In the genomic region with DNA sequence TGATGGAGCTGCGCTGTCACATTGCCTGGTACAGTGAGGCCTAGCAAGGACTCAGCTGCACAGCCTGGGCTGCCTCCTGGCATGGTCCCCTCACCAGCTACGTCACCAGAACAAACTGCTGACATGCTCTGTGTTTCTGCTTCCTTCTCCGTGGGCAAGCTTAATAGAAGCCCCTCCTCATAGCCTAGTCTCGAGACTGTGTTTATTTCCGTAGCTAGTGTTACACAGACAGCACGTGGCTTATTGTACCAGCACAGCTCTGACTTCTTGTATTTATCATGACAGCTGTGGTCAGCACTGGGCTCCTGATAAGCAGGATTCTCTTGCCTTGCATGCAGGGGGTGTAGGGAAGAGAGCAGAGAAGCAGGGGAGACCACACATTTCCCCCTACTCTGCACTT, we compare ENCODE assay signal across 20 mouse cellular contexts. TPM values are rescaled to one million over a fixed set of nuclear protein-coding genes. Genes with fewer than 3 reads are reported as not detected.
DNase-seq lines count a peak whose midpoint lies in the region; ATAC-seq lines count a peak whose summit lies in the region.
"Had no signal": no experiment of that assay in that cellular context is flagged by ENCODE, and none has a peak within 500 bp of the region (broad histone marks: within the 10 kb centered on the region; RNA-seq: fewer than 3 reads in every experiment).

No protein-coding gene starts in this region.

- no peak overlapping the region for H3K4me2 ChIP-seq in liver, embryonic 13.5 days
- H3K4me2 ChIP-seq in hindbrain, embryonic 13.5 days: no peak overlapping the region
- H3K4me2 ChIP-seq: embryonic facial prominence, embryonic 13.5 days; forebrain, embryonic 12.5 days; lung, embryonic 15.5 days had no signal

- no peaks in the 10 kb centered on the region for H3K36me3 ChIP-seq in liver, embryonic 13.5 days
- H3K36me3 ChIP-seq in megakaryocyte, embryonic 14.5 days (replicated peaks; ENCODE audit: low read length): no peaks in the 10 kb centered on the region
- peaks cover 5% of the 10 kb centered on the region; the same call in 1 of the 2 replicates for H3K36me3 ChIP-seq in hindbrain, embryonic 13.5 days
- H3K36me3 ChIP-seq: embryonic facial prominence, embryonic 13.5 days; forebrain, embryonic 12.5 days; lung, embryonic 15.5 days had no signal

- no peaks in the 10 kb centered on the region for H3K9me3 ChIP-seq in liver, embryonic 13.5 days (replicated peaks)
- H3K9me3 ChIP-seq in megakaryocyte, embryonic 14.5 days: no peaks in the 10 kb centered on the region
- H3K9me3 ChIP-seq in hindbrain, embryonic 13.5 days: no peaks in the 10 kb centered on the region
- H3K9me3 ChIP-seq: embryonic facial prominence, embryonic 13.5 days; forebrain, embryonic 12.5 days; lung, embryonic 15.5 days had no signal

- no peak overlapping the region for H3K9ac ChIP-seq in liver, embryonic 13.5 days
- H3K9ac ChIP-seq in hindbrain, embryonic 13.5 days: no peak overlapping the region
- H3K9ac ChIP-seq: embryonic facial prominence, embryonic 13.5 days; forebrain, embryonic 12.5 days; lung, embryonic 15.5 days had no signal

- peak overlapping the region; percentile 9; the same call in 1 of the 2 replicates for H3K27ac ChIP-seq in liver, embryonic 13.5 days
- H3K27ac ChIP-seq in hindbrain, embryonic 13.5 days: no peak overlapping the region
- H3K27ac ChIP-seq: embryonic facial prominence, embryonic 13.5 days; forebrain, embryonic 12.5 days; lung, embryonic 15.5 days had no signal

- DNase-seq in layer of hippocampus, postnatal 10 days (ENCODE audit: low spot score in 2 of 2): peak; percentile 37 to 39
- DNase-seq in layer of hippocampus, adult 8-10 months (ENCODE audit: low spot score in 2 of 2): no peak
- DNase-seq in liver, embryonic 13.5 days: no peak
- DNase-seq in ovary, adult 18-20 months (ENCODE audit: low spot score): no peak
- DNase-seq in cerebellum, adult 9-10 months: no peak
- DNase-seq: adrenal gland, postnatal 10 days; cerebellum, postnatal 25 days; thymus, postnatal 14 days had no signal

- 19% methylated on average over 6 of the region's 6 CpGs for WGBS in liver, embryonic 13.5 days (ENCODE audit: insufficient replicate concordance)
- 72% methylated on average over 6 of the region's 6 CpGs for WGBS in hindbrain, embryonic 13.5 days

- peak; percentile 97 for ATAC-seq in common myeloid progenitor, adult 5-6 weeks (replicated peaks; ENCODE audit: low read depth, poor library complexity, severe bottlenecking)
- peak; percentile 76 for ATAC-seq in liver, embryonic 13.5 days (ENCODE audit: low read depth)
- no peak for ATAC-seq in hindbrain, embryonic 13.5 days (ENCODE audit: low FRiP score)
- ATAC-seq: CD4-positive, CD25-positive, alpha-beta regulatory T cell, adult 4 months; intestine, embryonic 16.5 days had no signal

- no peak overlapping the region for H3K4me3 ChIP-seq in liver, embryonic 13.5 days (replicated peaks)
- H3K4me3 ChIP-seq in megakaryocyte, embryonic 14.5 days (replicated peaks): peak overlapping the region; percentile 81
- H3K4me3 ChIP-seq in hindbrain, embryonic 13.5 days: no peak overlapping the region
- H3K4me3 ChIP-seq: embryonic facial prominence, embryonic 13.5 days; forebrain, embryonic 12.5 days; lung, embryonic 15.5 days had no signal

- H3K27me3 ChIP-seq in liver, embryonic 13.5 days: 0 out of 2 replicates have a peak, but pooled peaks cover 2% of the 10 kb centered on the region
- peaks cover 24% of the 10 kb centered on the region for H3K27me3 ChIP-seq in megakaryocyte, embryonic 14.5 days (replicated peaks)
- H3K27me3 ChIP-seq in hindbrain, embryonic 13.5 days: 0 out of 2 replicates have a peak, but pooled peaks cover 2% of the 10 kb centered on the region
- H3K27me3 ChIP-seq: forebrain, embryonic 12.5 days had no signal

- peaks cover 25% of the 10 kb centered on the region for H3K4me1 ChIP-seq in liver, embryonic 13.5 days (replicated peaks)
- H3K4me1 ChIP-seq in megakaryocyte, embryonic 14.5 days: peaks cover 27% of the 10 kb centered on the region
- no peaks in the 10 kb centered on the region for H3K4me1 ChIP-seq in hindbrain, embryonic 13.5 days (replicated peaks)
- H3K4me1 ChIP-seq: embryonic facial prominence, embryonic 13.5 days; forebrain, embryonic 12.5 days; lung, embryonic 15.5 days had no signal

RNA-seq across cellular contexts. Expression of a gene that starts 16.6 kb away (rescaled TPM):
- total RNA-seq in layer of hippocampus, postnatal 10 days (2021): not detected
- total RNA-seq in layer of hippocampus, adult 8-10 months (2022): not detected
- total RNA-seq in common myeloid progenitor, adult 5-6 weeks (2017): not detected in 2 replicates
- not detected in 2 replicates for polyA plus RNA-seq in liver, embryonic 13.5 days (2015; fragmentation: Nextera tagmentation; extraction: Ambion mirVana)
- not detected in 2 replicates for polyA plus RNA-seq in megakaryocyte, embryonic 14.5 days (2012; ENCODE audit: insufficient read depth, low replicate concordance)
- polyA plus RNA-seq in hindbrain, embryonic 13.5 days (2015; fragmentation: Nextera tagmentation; extraction: Ambion mirVana): 0.63 and 0.95 TPM in 2 replicates
- total RNA-seq: adrenal gland, postnatal 10 days; gastrocnemius, adult 18-20 months; heart, postnatal 36 days; monocyte, adult 5-6 weeks; neutrophil, adult 5-6 weeks had no signal
- polyA plus RNA-seq: CD4-positive, CD25-positive, alpha-beta regulatory T cell, adult 4 months; embryonic facial prominence, embryonic 13.5 days; intestine, embryonic 16.5 days; lung, embryonic 15.5 days had no signal

RNA-seq across cellular contexts. Expression of a gene that starts 52.3 kb away (rescaled TPM):
- total RNA-seq in layer of hippocampus, postnatal 10 days (2021): 10 to 100 TPM; 11.1 to 11.5 TPM
- 1 to 10 TPM; 5.1 to 6.2 (median 5.7) TPM for total RNA-seq in layer of hippocampus, adult 8-10 months (2022)
- total RNA-seq in common myeloid progenitor, adult 5-6 weeks (2017): not detected in 2 replicates
- 0.03 and 0.06 TPM in 2 replicates for polyA plus RNA-seq in liver, embryonic 13.5 days (2015; fragmentation: Nextera tagmentation; extraction: Ambion mirVana)
- not detected in 2 replicates for polyA plus RNA-seq in megakaryocyte, embryonic 14.5 days (2012; ENCODE audit: insufficient read depth, low replicate concordance)
- 5.1 and 5.4 TPM in 2 replicates for polyA plus RNA-seq in hindbrain, embryonic 13.5 days (2015; fragmentation: Nextera tagmentation; extraction: Ambion mirVana)
- total RNA-seq: monocyte, adult 5-6 weeks; neutrophil, adult 5-6 weeks had no signal

RNA-seq across cellular contexts. Expression of a gene that starts 54.9 kb away (rescaled TPM):
- 1 to 10 TPM; 1.7 TPM for total RNA-seq in layer of hippocampus, postnatal 10 days (2021)
- under 1 TPM; 0.69 to 0.92 (median 0.77) TPM for total RNA-seq in layer of hippocampus, adult 8-10 months (2022)
- not detected in 2 replicates for total RNA-seq in common myeloid progenitor, adult 5-6 weeks (2017)
- not detected in 2 replicates for polyA plus RNA-seq in liver, embryonic 13.5 days (2015; fragmentation: Nextera tagmentation; extraction: Ambion mirVana)
- polyA plus RNA-seq in megakaryocyte, embryonic 14.5 days (2012; ENCODE audit: insufficient read depth, low replicate concordance): not detected in 2 replicates
- 4.2 and 4.8 TPM in 2 replicates for polyA plus RNA-seq in hindbrain, embryonic 13.5 days (2015; fragmentation: Nextera tagmentation; extraction: Ambion mirVana)
- total RNA-seq: gastrocnemius, adult 18-20 months; heart, postnatal 36 days; monocyte, adult 5-6 weeks; neutrophil, adult 5-6 weeks had no signal
- polyA plus RNA-seq: CD4-positive, CD25-positive, alpha-beta regulatory T cell, adult 4 months had no signal

RNA-seq across cellular contexts. Expression of a gene that starts 54.9 kb away (rescaled TPM):
- 1 to 10 TPM; 4.9 TPM for total RNA-seq in layer of hippocampus, postnatal 10 days (2021)
- 1 to 10 TPM in 2 of 4 experiments, under 1 TPM in 2; 0.30 to 1.3 (median 0.83) TPM for total RNA-seq in layer of hippocampus, adult 8-10 months (2022)
- not detected in 2 replicates for total RNA-seq in common myeloid progenitor, adult 5-6 weeks (2017)
- not detected in 2 replicates for polyA plus RNA-seq in liver, embryonic 13.5 days (2015; fragmentation: Nextera tagmentation; extraction: Ambion mirVana)
- polyA plus RNA-seq in megakaryocyte, embryonic 14.5 days (2012; ENCODE audit: insufficient read depth, low replicate concordance): 2.3 TPM in 1 of 2 replicates, not detected in the other
- 24.8 and 25.7 TPM in 2 replicates for polyA plus RNA-seq in hindbrain, embryonic 13.5 days (2015; fragmentation: Nextera tagmentation; extraction: Ambion mirVana)
- total RNA-seq: gastrocnemius, adult 18-20 months; heart, postnatal 36 days; monocyte, adult 5-6 weeks; neutrophil, adult 5-6 weeks had no signal
- polyA plus RNA-seq: CD4-positive, CD25-positive, alpha-beta regulatory T cell, adult 4 months; intestine, embryonic 16.5 days had no signal

Comparison
In these comparisons a context has a peak if more than half of its experiments do, and no peak if none do; other contexts are left out.
1. DNase-seq: peak in layer of hippocampus, postnatal 10 days (2 of 2); none in layer of hippocampus, adult 8-10 months (0 of 2), liver, embryonic 13.5 days (single experiment), ovary, adult 18-20 months (single experiment) and cerebellum, adult 9-10 months (single experiment).